25 mouse cellular contexts compared by ENCODE assay signal in genomic region chr4:102976290-102977275, GRCm38 (mm10). TPM values are rescaled to one million over a fixed set of nuclear protein-coding genes. Genes with fewer than 3 reads are reported as not detected.
A peak's percentile ranks its signal among the peaks of the same experiment; 100 is the strongest.
DNase-seq lines count a peak whose midpoint lies in the region; ATAC-seq and TF ChIP-seq lines count a peak whose summit lies in the region.
"Had no signal": no experiment of that assay in that cellular context is flagged by ENCODE, and none has a peak within 500 bp of the region (broad histone marks: within the 10 kb centered on the region; RNA-seq: fewer than 3 reads in every experiment).

No protein-coding gene starts in this region.

- 10% methylated on average over 12 of the region's 12 CpGs for WGBS in forebrain, embryonic 11.5 days
- 12% methylated on average over 12 of the region's 12 CpGs for WGBS in forebrain, embryonic 16.5 days
- WGBS in liver, postnatal 0 days (ENCODE audit: insufficient replicate concordance) = 49% methylated on average over 12 of the region's 12 CpGs
- 46% methylated on average over 12 of the region's 12 CpGs for WGBS in liver, embryonic 11.5 days

- TF ChIP-seq EP300 in liver, postnatal 0 days (IDR thresholded peaks at IDR 0.05; ENCODE audit: low read depth) = no peak

- peaks cover 15% of the 10 kb centered on the region for H3K4me1 ChIP-seq in forebrain, embryonic 11.5 days (replicated peaks; ENCODE audit: control insufficient read depth, insufficient read depth, low read length)
- peaks cover 9% of the 10 kb centered on the region; the same call in 1 of the 2 replicates for H3K4me1 ChIP-seq in forebrain, embryonic 16.5 days (replicated peaks; ENCODE audit: control insufficient read depth, insufficient read depth, low read length)
- H3K4me1 ChIP-seq in liver, postnatal 0 days (ENCODE audit: insufficient read depth) = peaks cover 5% of the 10 kb centered on the region
- peaks cover 5% of the 10 kb centered on the region; the same call in 1 of the 2 replicates for H3K4me1 ChIP-seq in liver, embryonic 11.5 days (replicated peaks; ENCODE audit: control insufficient read depth, insufficient read depth, low read length)
- H3K4me1 ChIP-seq: liver, embryonic 13.5 days had no signal

- H3K9ac ChIP-seq in forebrain, embryonic 11.5 days (ENCODE audit: low read length) = no peak overlapping the region
- no peak overlapping the region for H3K9ac ChIP-seq in forebrain, embryonic 16.5 days (replicated peaks; ENCODE audit: low read depth, low read length)
- H3K9ac ChIP-seq in liver, postnatal 0 days (replicated peaks) = no peak overlapping the region
- H3K9ac ChIP-seq in liver, embryonic 11.5 days (ENCODE audit: low read depth, low read length) = no peak overlapping the region
- H3K9ac ChIP-seq: liver, embryonic 13.5 days; lung, embryonic 15.5 days had no signal

- no peak overlapping the region for H3K4me3 ChIP-seq in forebrain, embryonic 11.5 days (ENCODE audit: low read depth, low read length)
- no peak overlapping the region for H3K4me3 ChIP-seq in forebrain, embryonic 16.5 days (replicated peaks; ENCODE audit: low read length)
- no peak overlapping the region for H3K4me3 ChIP-seq in liver, postnatal 0 days (ENCODE audit: low read depth, low read length)
- H3K4me3 ChIP-seq in liver, embryonic 11.5 days (ENCODE audit: low read depth, low read length) = no peak overlapping the region
- H3K4me3 ChIP-seq: liver, embryonic 13.5 days; lung, embryonic 15.5 days; myocyte had no signal

- no peaks in the 10 kb centered on the region for H3K9me3 ChIP-seq in forebrain, embryonic 11.5 days (ENCODE audit: control insufficient read depth, low read length)
- H3K9me3 ChIP-seq in forebrain, embryonic 16.5 days (ENCODE audit: control insufficient read depth, low read length) = no peaks in the 10 kb centered on the region
- H3K9me3 ChIP-seq in liver, postnatal 0 days (ENCODE audit: low read length) = peaks cover 4% of the 10 kb centered on the region; the same call in 1 of the 2 replicates
- H3K9me3 ChIP-seq in liver, embryonic 11.5 days (ENCODE audit: control insufficient read depth, low read length) = no peaks in the 10 kb centered on the region
- H3K9me3 ChIP-seq: liver, embryonic 13.5 days; lung, embryonic 15.5 days had no signal

- peaks cover 30% of the 10 kb centered on the region for H3K27me3 ChIP-seq in forebrain, embryonic 11.5 days (ENCODE audit: control insufficient read depth, insufficient read depth, low read length)
- peaks cover 8% of the 10 kb centered on the region; the same call in 1 of the 2 replicates for H3K27me3 ChIP-seq in forebrain, embryonic 16.5 days (replicated peaks; ENCODE audit: control insufficient read depth, insufficient read depth, low read length)
- H3K27me3 ChIP-seq in liver, postnatal 0 days (ENCODE audit: insufficient read depth, low read length) = no peaks in the 10 kb centered on the region
- H3K27me3 ChIP-seq in liver, embryonic 11.5 days (replicated peaks; ENCODE audit: control insufficient read depth, insufficient read depth, low read length) = peaks cover 12% of the 10 kb centered on the region; the same call in 1 of the 2 replicates

- intact Hi-C loops in left cerebral cortex, postnatal 36 days (cut with DNase I) = no loop called here

- ATAC-seq in forebrain, embryonic 11.5 days (replicated peaks; ENCODE audit: low FRiP score) = peak; percentile 72
- no peak for ATAC-seq in forebrain, embryonic 16.5 days
- ATAC-seq in liver, postnatal 0 days = 0 out of 2 replicates have a peak, but pooled peaks have one; percentile 36
- ATAC-seq in liver, embryonic 11.5 days (replicated peaks; ENCODE audit: low FRiP score) = no peak; the same call in 1 of the 2 replicates
- ATAC-seq: CD4-positive, CD25-positive, alpha-beta regulatory T cell, adult 4 months; inflammation-experienced regulatory T-cells, adult 6 months had no signal

- no peak for TF ChIP-seq CTCF in liver, postnatal 0 days (IDR thresholded peaks at IDR 0.05; ENCODE audit: low read depth)
- no peak for TF ChIP-seq CTCF in brain, embryonic 14.5 days (IDR thresholded peaks at IDR 0.05; ENCODE audit: borderline replicate concordance, extremely low read depth, insufficient read depth, insufficient read length)

- H3K36me3 ChIP-seq in forebrain, embryonic 11.5 days (ENCODE audit: control insufficient read depth, insufficient read depth, low read length) = no peaks in the 10 kb centered on the region
- H3K36me3 ChIP-seq in forebrain, embryonic 16.5 days (ENCODE audit: control insufficient read depth, insufficient read depth) = no peaks in the 10 kb centered on the region
- H3K36me3 ChIP-seq in liver, postnatal 0 days (replicated peaks; ENCODE audit: insufficient read depth, low read length) = no peaks in the 10 kb centered on the region
- H3K36me3 ChIP-seq in liver, embryonic 11.5 days (ENCODE audit: control insufficient read depth, insufficient read depth, low read length) = no peaks in the 10 kb centered on the region
- H3K36me3 ChIP-seq: liver, embryonic 13.5 days; lung, embryonic 15.5 days had no signal

- H3K4me2 ChIP-seq in forebrain, embryonic 11.5 days (ENCODE audit: low read depth, low read length, severe bottlenecking) = no peak overlapping the region
- H3K4me2 ChIP-seq in forebrain, embryonic 16.5 days (ENCODE audit: low read length) = no peak overlapping the region
- H3K4me2 ChIP-seq in liver, postnatal 0 days (ENCODE audit: low read depth, low read length) = no peak overlapping the region
- H3K4me2 ChIP-seq in liver, embryonic 11.5 days = no peak overlapping the region
- H3K4me2 ChIP-seq: liver, embryonic 13.5 days; lung, embryonic 15.5 days had no signal

- DNase-seq in forebrain, embryonic 11.5 days (ENCODE audit: low spot score) = no peak
- DNase-seq in liver, postnatal 0 days = no peak
- no peak for DNase-seq in liver, embryonic 11.5 days (ENCODE audit: low spot score)
- peak; percentile 47 for DNase-seq in brain, embryonic 14.5 days (ENCODE audit: low read depth)
- peak; percentile 59 for DNase-seq in retina, embryonic 14.5 days (ENCODE audit: low spot score)
- no peak for DNase-seq in left cerebral cortex, postnatal 36 days (ENCODE audit: low spot score in 2 of 2)
- DNase-seq in adrenal gland, adult 8-10 months = no peak
- DNase-seq: adrenal gland, adult 2 months; cerebellum, adult 9-11 months; gastrocnemius, postnatal 25 days; kidney, adult 8-10 months; kidney, postnatal 14 days; liver, embryonic 13.5 days; lung, postnatal 4 days; right cerebral cortex, postnatal 14 days; spleen, adult 18-20 months; thymus, postnatal 25 days had no signal

- no peak overlapping the region for H3K27ac ChIP-seq in forebrain, embryonic 11.5 days (ENCODE audit: low read depth, low read length)
- no peak overlapping the region for H3K27ac ChIP-seq in forebrain, embryonic 16.5 days (ENCODE audit: low read length)
- no peak overlapping the region for H3K27ac ChIP-seq in liver, postnatal 0 days (ENCODE audit: low read depth)
- no peak overlapping the region for H3K27ac ChIP-seq in liver, embryonic 11.5 days (ENCODE audit: low read depth, low read length)
- H3K27ac ChIP-seq: liver, embryonic 13.5 days; lung, embryonic 15.5 days had no signal

- TF ChIP-seq POLR2A in brain, embryonic 14.5 days (IDR thresholded peaks at IDR 0.05; ENCODE audit: borderline replicate concordance, extremely low read depth, insufficient read depth, insufficient read length, poor library complexity, severe bottlenecking) = no peak

RNA-seq across cellular contexts. Expression of gene Tctex1d1, which starts 1.8 kb away (rescaled TPM):
- polyA plus RNA-seq in forebrain, embryonic 11.5 days (2014; fragmentation: Nextera tagmentation; extraction: Ambion mirVana) = 0.60 TPM in 1 of 2 replicates, not detected in the other
- polyA plus RNA-seq in forebrain, embryonic 16.5 days (2015; fragmentation: Nextera tagmentation; extraction: Ambion mirVana) = 0.53 and 1.1 TPM in 2 replicates
- not detected in 2 replicates for polyA plus RNA-seq in liver, postnatal 0 days (2015; fragmentation: Nextera tagmentation; extraction: Ambion mirVana)
- polyA plus RNA-seq in liver, embryonic 11.5 days (2014; fragmentation: Nextera tagmentation; extraction: Ambion mirVana) = 0.22 and 0.29 TPM in 2 replicates
- polyA plus RNA-seq in brain, embryonic 14.5 days (2012; rRNA removed) = 1.2 and 1.7 TPM in 2 replicates
- total RNA-seq in left cerebral cortex, postnatal 36 days (2021) = under 1 TPM; 0.50 to 0.59 TPM
- total RNA-seq in adrenal gland, adult 8-10 months (2022) = not detected
- total RNA-seq: adrenal gland, adult 2 months; gastrocnemius, postnatal 25 days; heart, adult 8-10 months; hematopoietic stem cell, adult 5-6 weeks; MEL had no signal
- polyA plus RNA-seq: adrenal gland, adult 2 months; CD4-positive, CD25-positive, alpha-beta regulatory T cell, adult 4 months; myocyte had no signal

RNA-seq across cellular contexts. Expression of gene Insl5, which starts 50.1 kb away (rescaled TPM):
- polyA plus RNA-seq in forebrain, embryonic 11.5 days (2014; fragmentation: Nextera tagmentation; extraction: Ambion mirVana) = not detected in 2 replicates
- polyA plus RNA-seq in forebrain, embryonic 16.5 days (2015; fragmentation: Nextera tagmentation; extraction: Ambion mirVana) = 0.37 and 0.41 TPM in 2 replicates
- not detected in 2 replicates for polyA plus RNA-seq in liver, postnatal 0 days (2015; fragmentation: Nextera tagmentation; extraction: Ambion mirVana)
- polyA plus RNA-seq in liver, embryonic 11.5 days (2014; fragmentation: Nextera tagmentation; extraction: Ambion mirVana) = not detected in 2 replicates
- polyA plus RNA-seq in brain, embryonic 14.5 days (2012; rRNA removed) = 2.7 and 3.4 TPM in 2 replicates
- total RNA-seq in left cerebral cortex, postnatal 36 days (2021) = 1 to 10 TPM in 1 of 2 experiments, not detected in 1; 1.2 TPM
- total RNA-seq in adrenal gland, adult 8-10 months (2022) = not detected
- total RNA-seq: adrenal gland, adult 2 months; gastrocnemius, postnatal 25 days; heart, adult 8-10 months; hematopoietic stem cell, adult 5-6 weeks; MEL had no signal
- polyA plus RNA-seq: CD4-positive, CD25-positive, alpha-beta regulatory T cell, adult 4 months; inflammation-experienced regulatory T-cells, adult 6 months; liver, embryonic 13.5 days; myocyte had no signal

Comparison
In these comparisons a context has a peak if more than half of its experiments do, and no peak if none do; other contexts are left out.
1. ATAC-seq: peak in forebrain, embryonic 11.5 days (single experiment) and liver, postnatal 0 days (single experiment); none in forebrain, embryonic 16.5 days (single experiment) and liver, embryonic 11.5 days (single experiment).
2. DNase-seq: peak in brain, embryonic 14.5 days (single experiment) and retina, embryonic 14.5 days (single experiment); none in forebrain, embryonic 11.5 days (single experiment), liver, postnatal 0 days (single experiment), liver, embryonic 11.5 days (single experiment), left cerebral cortex, postnatal 36 days (0 of 2) and adrenal gland, adult 8-10 months (single experiment).